26 mouse cellular contexts compared by ENCODE assay signal in the genomic region with DNA sequence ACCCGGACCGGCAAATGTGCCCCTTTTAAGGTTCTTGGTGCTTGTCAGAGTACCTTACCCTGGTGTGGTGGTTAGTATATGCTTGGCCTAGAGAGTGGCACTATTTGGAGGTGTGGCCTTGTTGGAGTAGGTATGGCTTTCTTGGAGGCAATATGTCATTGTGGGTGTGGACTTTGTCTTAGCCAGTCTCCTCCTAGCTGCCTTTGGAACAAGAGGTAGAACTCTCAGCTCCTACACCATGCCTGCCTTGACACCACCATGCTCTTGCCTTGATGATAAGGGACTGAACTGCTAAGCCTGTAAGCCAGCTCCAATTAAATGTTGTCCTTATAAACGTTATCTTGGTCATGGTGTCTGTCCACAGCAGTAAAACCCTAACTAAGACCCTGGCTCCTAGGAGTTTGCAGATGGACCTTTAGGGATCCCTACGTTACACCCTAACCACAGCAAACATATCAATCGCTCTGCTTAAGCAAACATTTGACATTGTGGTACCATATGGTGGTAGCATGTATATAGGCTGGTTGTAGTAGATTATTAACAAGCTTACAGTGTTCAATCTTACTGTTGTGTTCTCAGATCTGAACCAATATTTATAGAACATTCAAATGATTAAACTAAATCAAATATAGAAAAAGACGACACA. TPM values are rescaled to one million over a fixed set of nuclear protein-coding genes. Genes with fewer than 3 reads are reported as not detected.
A peak's percentile ranks its signal among the peaks of the same experiment; 100 is the strongest.
DNase-seq lines count a peak whose midpoint lies in the region; ATAC-seq lines count a peak whose summit lies in the region.
"Had no signal": no experiment of that assay in that cellular context is flagged by ENCODE, and none has a peak within 500 bp of the region (broad histone marks: within the 10 kb centered on the region; RNA-seq: fewer than 3 reads in every experiment).

No protein-coding gene starts in this region.

- no peak overlapping the region for H3K4me2 ChIP-seq in kidney, embryonic 16.5 days (replicated peaks; ENCODE audit: low read depth, low read length)
- no peak overlapping the region for H3K4me2 ChIP-seq in intestine, embryonic 16.5 days (ENCODE audit: low read depth, low read length)
- H3K4me2 ChIP-seq in stomach, embryonic 15.5 days: no peak overlapping the region
- H3K4me2 ChIP-seq: embryonic facial prominence, embryonic 13.5 days; forebrain, embryonic 12.5 days; forebrain, embryonic 15.5 days; hindbrain, embryonic 12.5 days; hindbrain, embryonic 15.5 days had no signal

- no peak overlapping the region for H3K9ac ChIP-seq in kidney, embryonic 16.5 days (replicated peaks; ENCODE audit: low read length)
- no peak overlapping the region for H3K9ac ChIP-seq in intestine, embryonic 16.5 days (ENCODE audit: low read depth, low read length)
- no peak overlapping the region for H3K9ac ChIP-seq in stomach, embryonic 15.5 days
- H3K9ac ChIP-seq: embryonic facial prominence, embryonic 13.5 days; forebrain, embryonic 12.5 days; forebrain, embryonic 15.5 days; heart, embryonic 13.5 days; hindbrain, embryonic 12.5 days; hindbrain, embryonic 15.5 days had no signal

- H3K9me3 ChIP-seq in kidney, embryonic 16.5 days (ENCODE audit: low read length): no peaks in the 10 kb centered on the region
- no peaks in the 10 kb centered on the region for H3K9me3 ChIP-seq in intestine, embryonic 16.5 days (ENCODE audit: control insufficient read depth, low read length)
- H3K9me3 ChIP-seq in stomach, embryonic 15.5 days: no peaks in the 10 kb centered on the region
- H3K9me3 ChIP-seq: embryonic facial prominence, embryonic 10.5 days; embryonic facial prominence, embryonic 13.5 days; forebrain, embryonic 12.5 days; forebrain, embryonic 15.5 days; heart, embryonic 13.5 days; hindbrain, embryonic 12.5 days; hindbrain, embryonic 15.5 days had no signal

- no peak for DNase-seq in kidney, postnatal 25 days
- DNase-seq in adrenal gland, postnatal 4 days (ENCODE audit: low spot score in 2 of 2): no peak
- no peak for DNase-seq in ovary, postnatal 10 days (ENCODE audit: low spot score)
- DNase-seq: adrenal gland, adult 8-10 months; adrenal gland, postnatal 36 days; B cell, adult 2 months; cerebellum, adult 11-12 months; cerebellum, adult 8-10 months; cerebellum, postnatal 10 days; cerebellum, postnatal 36 days; embryo, embryonic 11 days; gastrocnemius, postnatal 25 days; heart, postnatal 14 days had no signal

- H3K27me3 ChIP-seq in kidney, embryonic 16.5 days (ENCODE audit: insufficient read depth, low read length): no peaks in the 10 kb centered on the region
- no peaks in the 10 kb centered on the region for H3K27me3 ChIP-seq in intestine, embryonic 16.5 days (replicated peaks; ENCODE audit: control insufficient read depth, insufficient read depth, low read length)
- no peaks in the 10 kb centered on the region for H3K27me3 ChIP-seq in stomach, embryonic 15.5 days (replicated peaks)
- H3K27me3 ChIP-seq: embryonic facial prominence, embryonic 13.5 days; forebrain, embryonic 12.5 days; forebrain, embryonic 15.5 days; heart, embryonic 13.5 days; hindbrain, embryonic 12.5 days; hindbrain, embryonic 15.5 days had no signal

- 0 out of 2 replicates have a peak, but pooled peaks have one; percentile 31 for ATAC-seq in kidney, embryonic 16.5 days (ENCODE audit: low FRiP score, low TSS enrichment)
- peak; percentile 65; the same call in 1 of the 2 replicates for ATAC-seq in intestine, embryonic 16.5 days
- ATAC-seq in stomach, embryonic 15.5 days (ENCODE audit: insufficient read depth, low FRiP score, low read depth): peak; percentile 84
- no peak for ATAC-seq in cerebellum, adult (ENCODE audit: insufficient number of reproducible peaks, low FRiP score, low TSS enrichment)
- ATAC-seq: forebrain, embryonic 15.5 days had no signal

- H3K4me3 ChIP-seq in kidney, embryonic 16.5 days (ENCODE audit: low read length): no peak overlapping the region
- no peak overlapping the region for H3K4me3 ChIP-seq in intestine, embryonic 16.5 days (ENCODE audit: low read length)
- H3K4me3 ChIP-seq in stomach, embryonic 15.5 days (replicated peaks): no peak overlapping the region
- H3K4me3 ChIP-seq: embryonic facial prominence, embryonic 10.5 days; embryonic facial prominence, embryonic 13.5 days; erythroblast, embryonic 14.5 days; forebrain, embryonic 12.5 days; forebrain, embryonic 15.5 days; heart, embryonic 13.5 days; hindbrain, embryonic 12.5 days; hindbrain, embryonic 15.5 days had no signal

- no peaks in the 10 kb centered on the region for H3K4me1 ChIP-seq in kidney, embryonic 16.5 days (ENCODE audit: insufficient read depth, low read length)
- no peaks in the 10 kb centered on the region for H3K4me1 ChIP-seq in intestine, embryonic 16.5 days (ENCODE audit: control insufficient read depth, insufficient read depth, low read length)
- no peaks in the 10 kb centered on the region for H3K4me1 ChIP-seq in stomach, embryonic 15.5 days
- H3K4me1 ChIP-seq: embryonic facial prominence, embryonic 10.5 days; embryonic facial prominence, embryonic 13.5 days; forebrain, embryonic 15.5 days; hindbrain, embryonic 12.5 days had no signal

- no peaks in the 10 kb centered on the region for H3K36me3 ChIP-seq in kidney, embryonic 16.5 days (ENCODE audit: insufficient read depth, low read length)
- H3K36me3 ChIP-seq in intestine, embryonic 16.5 days (ENCODE audit: control insufficient read depth, insufficient read depth, low read length): no peaks in the 10 kb centered on the region
- no peaks in the 10 kb centered on the region for H3K36me3 ChIP-seq in stomach, embryonic 15.5 days
- H3K36me3 ChIP-seq: embryonic facial prominence, embryonic 10.5 days; embryonic facial prominence, embryonic 13.5 days; forebrain, embryonic 12.5 days; forebrain, embryonic 15.5 days; heart, embryonic 13.5 days; hindbrain, embryonic 12.5 days; hindbrain, embryonic 15.5 days had no signal

- 79% methylated on average over 6 of the region's 6 CpGs for WGBS in kidney, embryonic 16.5 days
- 68% methylated on average over 6 of the region's 6 CpGs for WGBS in intestine, embryonic 16.5 days
- WGBS in stomach, embryonic 15.5 days: 67% methylated on average over 6 of the region's 6 CpGs

- no peak overlapping the region for H3K27ac ChIP-seq in kidney, embryonic 16.5 days (ENCODE audit: low read length)
- no peak overlapping the region for H3K27ac ChIP-seq in intestine, embryonic 16.5 days (ENCODE audit: low read length)
- no peak overlapping the region for H3K27ac ChIP-seq in stomach, embryonic 15.5 days
- H3K27ac ChIP-seq: embryonic facial prominence, embryonic 10.5 days; embryonic facial prominence, embryonic 13.5 days; forebrain, embryonic 12.5 days; forebrain, embryonic 15.5 days; hindbrain, embryonic 12.5 days; hindbrain, embryonic 15.5 days had no signal

RNA-seq across cellular contexts. Expression of gene Plcl1, which starts 39.4 kb away (rescaled TPM):
- polyA plus RNA-seq in kidney, embryonic 16.5 days (2015; fragmentation: Nextera tagmentation; extraction: Ambion mirVana): 3.9 and 4.5 TPM in 2 replicates
- 1.5 TPM in 2 replicates for polyA plus RNA-seq in intestine, embryonic 16.5 days (2015; fragmentation: Nextera tagmentation; extraction: Ambion mirVana)
- polyA plus RNA-seq in stomach, embryonic 15.5 days (2015; fragmentation: Nextera tagmentation; extraction: Ambion mirVana): 2.5 and 2.6 TPM in 2 replicates
- total RNA-seq in adrenal gland, postnatal 4 days (2021): 10 to 100 TPM in 1 of 2 experiments, 1 to 10 TPM in 1; 7.8 to 11.7 TPM
- total RNA-seq: MEL had no signal
- polyA plus RNA-seq: erythroblast, embryonic 14.5 days had no signal
